Mouse (Mus musculus) splenic B cell, adult 2 months (primary cell): ENCODE measurements around the gene Cd209a.
"Not testable (repeated sequence)": the region's sequence is repeated elsewhere in the genome, so short reads cannot be mapped to it uniquely, and the experiment has no call there.

Experiments used
- DNase-seq: peaks from one replicate; pipeline ENCODE4 v3.0.0-alpha.2; 2011; ENCODE audit warnings: low read depth, low spot score
- H3K27me3 ChIP-seq: 2 replicates; pipeline ENCODE4 v1.6.1; 2012; ENCODE audit warnings: mild to moderate bottlenecking, low read length, moderate library complexity, mixed read lengths; ENCODE audit not compliant: control insufficient read depth, poor library complexity, insufficient read depth, severe bottlenecking
- H3K36me3 ChIP-seq: 2 replicates; pipeline ENCODE4 v1.6.1; 2012; ENCODE audit warnings: mild to moderate bottlenecking, low read length, moderate library complexity, mixed read lengths; ENCODE audit not compliant: control insufficient read depth, poor library complexity, insufficient read depth, severe bottlenecking

Gene Cd209a

GRCm38 (mm10) chr8:3748761-3749160, at the start of gene Cd209a:
Cd209a (minus strand) TSS chr8:3748984.
- H3K36me3 ChIP-seq, result no peaks in the 10 kb centered on the region
- no peaks in the 10 kb centered on the region for H3K27me3 ChIP-seq
- no peak for DNase-seq

DNA sequence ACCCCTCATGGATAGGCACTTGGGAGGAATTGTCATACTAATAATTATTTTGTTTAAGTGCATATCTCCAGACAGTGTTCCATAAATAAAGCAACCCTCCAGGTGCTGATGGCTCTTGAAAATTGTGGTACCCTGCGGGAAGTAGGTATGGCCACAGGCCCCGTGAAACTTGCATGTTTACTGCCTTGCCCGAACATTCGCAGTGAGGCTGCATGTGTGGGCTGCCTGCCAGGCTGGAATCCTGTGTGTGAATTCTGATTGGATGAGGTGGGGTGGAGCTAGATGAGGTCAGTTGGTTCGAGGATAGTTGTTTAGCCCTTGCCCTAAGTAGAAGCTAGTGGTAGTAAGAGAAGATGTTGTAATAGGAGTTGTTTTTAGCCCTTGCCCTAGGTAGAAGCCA, 19.9 kb upstream of the Cd209a start:
- not testable (repeated sequence) for H3K36me3 ChIP-seq, DNase-seq, H3K27me3 ChIP-seq

- peak; percentile 97 for DNase-seq
- H3K27me3 ChIP-seq, result no peaks in the 10 kb centered on the region
- no peaks in the 10 kb centered on the region for H3K36me3 ChIP-seq
These were observed 5.6 kb upstream of the Cd209a start for GRCm38 (mm10) chr8:3754261-3754850.

GRCm38 (mm10) chr8:3736947-3737346, 11.8 kb downstream of the Cd209a start:
- DNase-seq, result no peak
- Histone ChIP-seq H3K27me3 (no peaks in the 10 kb centered on the region; the same call in 1 of the 2 replicates), H3K36me3 (no peaks in the 10 kb centered on the region)

DNA sequence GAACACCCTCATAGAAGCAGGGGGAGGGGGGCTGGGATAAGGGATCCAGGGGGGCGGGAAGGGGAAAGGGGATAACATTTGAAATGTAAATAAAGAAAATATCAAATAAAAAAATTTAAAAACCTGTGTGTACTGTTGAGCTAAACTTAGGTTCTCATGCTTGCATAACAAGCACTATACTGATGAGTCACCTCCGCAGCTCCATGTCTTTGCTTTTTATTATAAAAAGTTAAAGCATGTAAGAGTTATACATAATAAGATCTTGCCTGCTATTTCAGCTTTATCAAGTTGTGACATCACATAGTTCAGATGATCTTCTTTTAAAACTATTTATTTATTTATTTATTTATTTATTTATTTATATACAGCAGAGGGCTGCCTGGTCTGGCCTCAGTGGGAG, 13.2 kb downstream of the Cd209a start:
- DNase-seq, result no peak
- no peaks in the 10 kb centered on the region; the same call in 1 of the 2 replicates for H3K27me3 ChIP-seq
- no peaks in the 10 kb centered on the region for H3K36me3 ChIP-seq

DNA sequence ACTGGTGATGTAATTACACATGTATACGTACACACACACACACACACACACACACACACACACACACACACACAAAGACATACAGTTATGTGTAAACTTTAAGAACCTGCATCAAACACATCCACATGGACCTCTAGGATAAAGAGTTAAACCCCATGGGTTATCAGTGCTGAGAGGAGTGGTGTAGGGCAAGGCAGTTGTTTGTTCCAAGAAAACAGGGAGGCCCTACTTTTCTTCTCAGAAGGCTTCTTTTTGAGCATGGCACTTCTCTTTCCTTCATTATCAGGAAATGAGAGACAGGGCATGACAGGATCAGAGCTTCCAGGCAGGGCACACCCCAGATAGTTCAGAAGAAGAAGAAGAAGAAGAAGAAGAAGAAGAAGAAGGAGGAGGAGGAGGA, 14.7 kb downstream of the Cd209a start:
- no peaks in the 10 kb centered on the region; the same call in 1 of the 2 replicates for H3K27me3 ChIP-seq
- DNase-seq, result no peak
- H3K36me3 ChIP-seq, result no peaks in the 10 kb centered on the region

- no peak for DNase-seq
- no peaks in the 10 kb centered on the region for H3K36me3 ChIP-seq
These were observed 27.7 kb downstream of the Cd209a start for GRCm38 (mm10) chr8:3721041-3721440.

DNA sequence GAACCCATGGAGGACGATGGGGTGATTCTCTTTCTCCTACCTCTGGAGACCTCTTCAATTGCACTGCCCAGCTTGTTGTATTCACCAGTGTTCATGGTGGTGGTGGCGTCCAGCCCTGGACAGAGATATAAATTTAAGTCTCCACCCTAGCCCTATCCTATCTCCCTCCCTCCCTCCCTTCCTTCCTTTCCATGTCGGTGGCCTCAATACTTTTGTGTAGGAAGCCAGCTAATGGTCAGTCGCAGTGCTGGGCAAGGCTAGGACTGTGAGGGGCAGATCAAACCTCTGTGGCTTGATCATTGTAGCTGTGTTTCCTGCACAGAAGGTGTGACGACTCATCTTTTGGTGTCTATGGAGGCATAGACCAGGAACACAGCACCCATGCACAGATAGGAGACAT, 28.2 kb downstream of the Cd209a start, which contains the start of gene Clec4g:
Clec4g (minus strand) TSS at position 101 of the 400 bp plus-strand sequence.
- Histone ChIP-seq H3K27me3 (no peaks in the 10 kb centered on the region), H3K36me3 (no peaks in the 10 kb centered on the region)
- DNase-seq, result no peak

More at GRCm38 (mm10) chr8:3721041-3721440, 27.7 kb downstream of the Cd209a start:
- no peaks in the 10 kb centered on the region for H3K27me3 ChIP-seq

DNA sequence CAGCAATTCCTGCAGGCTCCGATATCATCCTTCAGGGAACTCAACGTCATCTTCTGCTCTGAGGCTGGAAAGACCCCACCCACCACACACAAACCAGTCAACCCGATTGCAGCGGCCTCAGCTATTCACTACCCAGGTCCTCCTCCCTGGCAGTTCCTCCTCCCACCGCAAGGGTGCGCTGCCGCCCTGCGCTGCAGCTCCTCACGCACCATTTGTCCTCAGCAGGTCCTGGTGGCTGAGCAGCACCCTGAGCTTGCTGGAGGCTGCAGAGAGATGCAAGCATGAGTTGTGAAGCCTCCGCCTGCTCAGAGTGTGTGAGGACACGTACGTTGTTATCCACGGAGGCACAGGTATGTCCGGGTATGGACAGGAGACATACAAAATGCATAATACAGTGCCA, 30.2 kb downstream of the Cd209a start:
- Histone ChIP-seq H3K36me3 (no peaks in the 10 kb centered on the region), H3K27me3 (no peaks in the 10 kb centered on the region)
- DNase-seq, result peak; percentile 91

DNA sequence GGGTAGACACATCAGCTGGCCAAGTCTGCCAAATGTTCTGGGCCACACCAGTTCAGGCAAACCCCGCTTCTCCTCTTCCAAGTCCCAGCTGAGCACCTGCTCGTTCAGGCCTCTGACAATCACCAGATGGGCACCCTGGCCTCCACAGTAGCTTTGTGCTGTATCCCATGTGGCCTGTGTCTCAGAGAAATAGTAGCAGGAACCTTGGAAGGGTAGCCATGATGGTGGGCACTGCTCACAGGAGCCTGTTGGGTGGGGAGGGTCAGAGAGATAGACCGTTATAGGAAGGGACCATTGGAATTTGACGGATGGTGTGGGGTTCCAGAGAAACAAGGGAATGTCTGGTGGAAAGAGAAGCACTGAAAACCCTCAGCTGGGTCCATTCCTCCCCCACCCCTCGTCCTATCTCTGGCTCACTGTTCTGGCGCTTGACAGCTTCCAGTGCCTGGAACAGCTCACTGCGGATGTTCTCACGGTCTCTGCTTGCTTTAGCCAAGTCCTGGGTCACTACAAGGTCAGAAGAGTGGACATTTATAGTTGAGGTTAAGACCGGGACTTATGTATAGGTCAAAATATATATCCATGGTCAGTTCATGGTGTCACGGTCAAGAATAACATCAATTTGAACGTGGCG, 31.3 kb downstream of the Cd209a start:
- Histone ChIP-seq H3K36me3 (no peaks in the 10 kb centered on the region), H3K27me3 (no peaks in the 10 kb centered on the region)
- DNase-seq, result no peak

DNA sequence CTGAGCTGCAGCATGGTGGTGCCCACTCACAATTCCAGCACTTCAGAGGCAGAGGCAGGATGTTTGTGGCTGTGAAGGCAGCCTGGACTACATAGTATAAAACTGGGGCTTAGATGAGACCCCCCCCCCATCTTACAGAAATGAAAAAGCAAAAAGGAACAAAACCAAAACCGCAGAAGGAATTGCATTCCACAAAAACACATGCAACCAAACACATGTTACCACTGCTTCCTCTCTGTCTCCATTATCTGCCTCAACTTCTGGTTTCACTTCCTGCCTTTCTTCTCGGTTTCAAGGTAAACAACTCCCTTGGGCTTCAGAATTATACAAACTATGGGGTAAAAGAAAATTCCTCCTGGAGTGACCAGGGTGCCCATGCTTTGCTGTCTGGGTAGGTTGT, 37.1 kb downstream of the Cd209a start:
- H3K36me3 ChIP-seq, result no peaks in the 10 kb centered on the region
- no peaks in the 10 kb centered on the region for H3K27me3 ChIP-seq
- peak; percentile 82 for DNase-seq

GRCm38 (mm10) chr8:3710312-3710711, 38.5 kb downstream of the Cd209a start:
- DNase-seq, result peak; percentile 29
- Histone ChIP-seq H3K36me3 (no peaks in the 10 kb centered on the region), H3K27me3 (no peaks in the 10 kb centered on the region)

- no peaks in the 10 kb centered on the region for H3K27me3 ChIP-seq
- DNase-seq, result no peak
- H3K36me3 ChIP-seq, result no peaks in the 10 kb centered on the region
These were observed 41.2 kb downstream of the Cd209a start for GRCm38 (mm10) chr8:3707611-3708010.

DNA sequence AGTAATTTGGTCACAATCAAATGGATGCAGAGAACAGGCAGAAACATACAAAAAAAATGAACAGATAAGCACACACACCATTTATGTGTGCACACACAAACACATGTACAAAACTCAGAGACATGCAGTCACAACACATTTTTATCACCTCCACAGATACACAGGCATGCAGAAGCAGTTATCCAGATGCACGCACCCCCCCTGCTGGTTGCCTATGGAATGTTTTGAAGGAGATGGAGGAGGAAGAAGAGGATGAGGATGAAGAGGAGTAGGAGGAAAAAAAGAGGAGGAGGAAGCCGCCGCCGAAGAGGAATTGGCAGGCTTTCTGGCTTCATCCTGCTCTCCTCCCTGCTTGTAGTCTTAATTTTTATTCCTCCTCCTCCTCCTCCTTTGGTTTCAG, 43.1 kb downstream of the Cd209a start:
- Histone ChIP-seq H3K27me3 (no peaks in the 10 kb centered on the region), H3K36me3 (no peaks in the 10 kb centered on the region)
- DNase-seq, result peak; percentile 38

- peak; percentile 38 for DNase-seq
- Histone ChIP-seq H3K36me3 (no peaks in the 10 kb centered on the region), H3K27me3 (no peaks in the 10 kb centered on the region)
These were observed 47.3 kb downstream of the Cd209a start for GRCm38 (mm10) chr8:3701491-3701890.
